Mouse (Mus musculus): ENCODE data around the gene Blmh.
A peak's percentile ranks its signal among the peaks of the same experiment; 100 is the strongest.

Blmh gene

GRCm38 (mm10) chr11:76995966-76996672 lies 71.5 kb downstream of the Blmh start:
- ATAC-seq (ENCODE audit: insufficient number of reproducible peaks, low FRiP score, low TSS enrichment), result no peak

GRCm38 (mm10) chr11:76997305-76997704 lies 72.7 kb downstream of the Blmh start:
- peak; percentile 64; the same call in 1 of the 2 replicates for ATAC-seq (ENCODE audit: insufficient number of reproducible peaks, low FRiP score, low TSS enrichment)

- no peak for ATAC-seq (ENCODE audit: insufficient number of reproducible peaks, low FRiP score, low TSS enrichment)
These were observed 73.5 kb downstream of the Blmh start, which contains the start of gene Slc6a4 for GRCm38 (mm10) chr11:76997916-76998704. Gene Slc6a4 (plus strand): TSS chr11:76998603.

- no peak for ATAC-seq (ENCODE audit: insufficient number of reproducible peaks, low FRiP score, low TSS enrichment)
These were observed 74.2 kb downstream of the Blmh start for GRCm38 (mm10) chr11:76998705-76999226.

GRCm38 (mm10) chr11:77000741-77001140 lies 76.1 kb downstream of the Blmh start:
- ATAC-seq (ENCODE audit: insufficient number of reproducible peaks, low FRiP score, low TSS enrichment), result no peak

GRCm38 (mm10) chr11:77002361-77002760 lies 77.8 kb downstream of the Blmh start:
- no peak for ATAC-seq (ENCODE audit: insufficient number of reproducible peaks, low FRiP score, low TSS enrichment)

- ATAC-seq (ENCODE audit: insufficient number of reproducible peaks, low FRiP score, low TSS enrichment), result no peak
These were observed 81.3 kb downstream of the Blmh start for GRCm38 (mm10) chr11:77005881-77006280.

GRCm38 (mm10) chr11:77006616-77007015 lies 82.0 kb downstream of the Blmh start:
- ATAC-seq (ENCODE audit: insufficient number of reproducible peaks, low FRiP score, low TSS enrichment), result no peak

- ATAC-seq (ENCODE audit: insufficient number of reproducible peaks, low FRiP score, low TSS enrichment), result no peak
These were observed 84.7 kb downstream of the Blmh start for GRCm38 (mm10) chr11:77009069-77010025.

- ATAC-seq (ENCODE audit: insufficient number of reproducible peaks, low FRiP score, low TSS enrichment), result no peak
These were observed 86.3 kb downstream of the Blmh start for GRCm38 (mm10) chr11:77010762-77011475.

GRCm38 (mm10) chr11:77018046-77018445 lies 93.4 kb downstream of the Blmh start:
- ATAC-seq (ENCODE audit: insufficient number of reproducible peaks, low FRiP score, low TSS enrichment), result no peak

- no peak for ATAC-seq (ENCODE audit: insufficient number of reproducible peaks, low FRiP score, low TSS enrichment)
These were observed 94.9 kb downstream of the Blmh start for GRCm38 (mm10) chr11:77019539-77019938.

GRCm38 (mm10) chr11:77021749-77022396 lies 97.3 kb downstream of the Blmh start:
- no peak for ATAC-seq (ENCODE audit: insufficient number of reproducible peaks, low FRiP score, low TSS enrichment)

- no peak for ATAC-seq (ENCODE audit: insufficient number of reproducible peaks, low FRiP score, low TSS enrichment)
These were observed 102.0 kb downstream of the Blmh start for GRCm38 (mm10) chr11:77026559-77026958.

- ATAC-seq (ENCODE audit: insufficient number of reproducible peaks, low FRiP score, low TSS enrichment), result no peak
These were observed 103.5 kb downstream of the Blmh start for GRCm38 (mm10) chr11:77028157-77028556.

- ATAC-seq (ENCODE audit: insufficient number of reproducible peaks, low FRiP score, low TSS enrichment), result no peak
These were observed 106.7 kb downstream of the Blmh start for GRCm38 (mm10) chr11:77031151-77031934.

Data from cerebellum, adult (tissue).